Mouse (Mus musculus) right cerebral cortex, postnatal 4 days (tissue): ENCODE measurements around the gene Ucp1.

ENCODE experiments used
- DNase-seq: peaks from one replicate; pipeline ENCODE4 v3.0.0-alpha.2; 2022

Gene Ucp1

DNA sequence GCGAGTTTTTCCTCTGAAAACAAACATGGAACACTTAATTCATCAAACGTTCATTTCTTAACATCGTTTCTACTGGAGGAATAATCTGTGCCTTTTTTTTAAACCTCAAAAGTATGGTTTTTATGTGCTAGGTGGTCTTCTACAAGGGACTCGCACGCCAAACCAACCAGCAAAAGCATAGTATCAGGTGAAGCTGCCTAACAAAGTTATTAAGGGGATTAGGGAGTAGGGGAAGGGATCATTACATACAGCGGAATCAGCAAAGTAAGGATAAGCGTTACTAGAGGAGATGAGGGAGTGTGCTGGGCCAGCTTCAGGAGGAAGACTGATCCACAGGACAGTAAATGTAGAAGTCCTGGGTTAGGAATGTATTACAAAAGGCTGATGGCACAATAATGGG is 42.7 kb downstream of the Ucp1 start:
- no peak for DNase-seq

DNA sequence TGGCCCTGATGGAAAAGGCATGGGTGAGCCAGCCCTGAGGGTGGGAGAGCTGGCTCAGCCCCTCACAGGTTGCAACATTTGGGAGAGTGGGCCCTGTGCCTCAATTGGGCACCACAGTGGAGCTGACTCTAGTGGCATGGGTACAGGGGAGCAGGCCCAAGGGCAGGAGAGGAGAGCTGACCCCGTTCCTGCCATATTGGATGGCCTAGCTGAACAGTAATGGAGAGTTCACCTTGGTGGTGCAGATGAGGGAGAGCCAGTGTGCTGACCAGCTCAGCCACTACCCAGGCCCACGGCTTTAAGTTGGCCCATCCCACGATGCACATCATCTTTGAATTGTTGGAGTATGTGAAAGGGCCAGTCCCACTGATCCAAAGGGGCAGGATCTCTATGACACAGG is 51.9 kb downstream of the Ucp1 start:
- DNase-seq: no peak

DNA sequence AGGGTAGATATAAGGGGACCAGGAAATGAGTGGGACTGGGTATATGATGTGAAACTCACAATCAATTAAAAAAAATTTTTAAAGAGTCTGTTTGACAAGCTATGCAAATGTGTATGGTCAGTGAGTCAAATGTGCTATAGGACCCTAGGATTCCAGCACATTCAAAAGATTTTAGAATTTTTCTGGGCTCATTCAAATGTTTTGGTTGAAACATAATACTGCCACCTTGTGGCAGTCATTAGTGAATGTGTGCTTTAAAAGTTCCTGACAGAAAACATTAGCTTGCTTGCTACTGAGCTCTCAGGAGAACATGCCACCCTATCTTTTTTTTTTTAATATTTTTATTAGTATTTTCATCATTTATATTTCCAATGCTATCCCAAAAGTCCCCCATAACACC is 52.5 kb downstream of the Ucp1 start:
- no peak for DNase-seq
